Mouse (Mus musculus): ENCODE results near the gene Deup1. TPM values are rescaled to one million over a fixed set of nuclear protein-coding genes. Genes with fewer than 3 reads are reported as not detected.
"Not testable (repeated sequence)": the region's sequence is repeated elsewhere in the genome, so short reads cannot be mapped to it uniquely, and the experiment has no call there.

The Deup1 gene
- total RNA-seq, 2 experiments from 2014 or later = not detected

DNA sequence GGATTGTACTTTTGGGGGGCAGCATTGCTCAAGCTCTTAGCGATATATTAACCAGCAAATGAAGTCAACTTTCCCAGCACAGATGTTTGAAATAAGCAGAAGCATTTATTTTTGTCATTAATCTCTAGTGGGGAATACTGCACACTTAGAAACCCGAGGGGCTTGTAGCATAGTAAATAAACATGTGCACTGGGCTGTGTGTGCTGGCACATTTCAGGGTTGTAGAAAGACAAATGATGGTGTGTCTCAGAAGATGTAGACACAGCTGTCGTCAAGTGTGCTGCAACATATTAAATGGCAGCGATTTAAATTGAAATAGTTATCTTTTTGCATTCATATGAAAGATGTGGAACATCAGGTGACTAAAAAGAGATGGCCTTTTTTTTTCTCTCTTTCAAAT, 31.1 kb downstream of the Deup1 start:
- intact Hi-C loops (cut with DNase I) = no loop called here
- DNase-seq = no peak

- DNase-seq = no peak
- intact Hi-C loops (cut with DNase I) = no loop called here
These were observed 33.6 kb downstream of the Deup1 start for GRCm38 (mm10) chr9:15594148-15594547.

DNA sequence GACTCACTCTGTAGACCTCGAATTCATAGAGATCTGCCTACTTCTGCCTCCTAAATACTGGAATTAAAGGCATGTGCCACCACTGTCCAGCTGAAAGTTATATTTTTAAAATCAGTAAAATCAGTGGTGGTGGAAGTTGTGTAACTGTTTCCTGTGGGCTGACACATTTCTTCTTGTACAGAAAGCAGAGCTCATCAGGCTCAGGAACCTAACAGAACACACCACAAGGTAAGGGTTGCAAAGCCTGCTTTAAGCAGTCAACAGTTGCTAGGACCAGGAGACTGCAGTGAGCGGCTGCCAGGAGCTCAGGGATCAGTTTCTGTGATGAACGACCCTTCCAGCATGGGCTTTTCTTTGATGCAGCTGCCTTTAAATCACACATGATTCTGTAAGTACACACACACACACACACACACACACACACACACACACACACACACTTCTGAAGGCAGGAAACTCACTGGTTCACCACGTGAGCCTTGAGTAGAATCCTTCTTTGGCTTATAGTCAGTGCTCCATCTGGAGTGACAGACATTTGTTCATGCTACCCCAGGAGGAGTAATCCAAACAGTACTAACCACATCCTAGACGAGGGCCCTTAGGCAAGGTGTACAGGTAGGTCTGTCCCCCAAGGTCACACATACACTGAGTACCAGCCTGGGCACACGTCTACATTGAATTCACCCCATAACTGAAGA, 40.4 kb downstream of the Deup1 start:
- no peak for DNase-seq
- intact Hi-C loops (cut with DNase I) = no loop called here

- intact Hi-C loops (cut with DNase I) = no loop called here
- no peak for DNase-seq
These were observed 41.8 kb downstream of the Deup1 start for GRCm38 (mm10) chr9:15585956-15586355.

- intact Hi-C loops (cut with DNase I) = no loop called here
- no peak for DNase-seq
These were observed 43.5 kb downstream of the Deup1 start for GRCm38 (mm10) chr9:15584209-15584608.

- DNase-seq = no peak
- intact Hi-C loops (cut with DNase I) = no loop called here
These were observed 45.7 kb downstream of the Deup1 start for GRCm38 (mm10) chr9:15582026-15582425.

DNA sequence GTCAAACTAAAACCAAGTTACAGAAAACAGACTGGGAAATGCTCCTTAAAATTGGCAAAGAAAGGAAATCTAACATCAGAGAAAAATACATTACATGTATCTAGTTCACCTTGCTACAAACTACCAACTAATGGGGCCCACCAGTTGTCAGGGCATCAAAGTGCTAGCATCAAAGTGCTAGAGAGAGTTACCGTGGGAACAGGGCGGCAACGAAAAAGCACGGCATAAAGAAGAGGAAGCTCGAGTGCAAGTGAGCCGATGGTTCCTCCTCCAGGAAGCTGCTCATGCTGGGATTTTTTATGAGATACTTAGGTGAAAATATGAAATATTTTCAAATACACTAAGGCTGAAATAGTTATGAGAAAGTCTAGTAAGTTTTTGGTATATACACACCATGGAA, 47.6 kb downstream of the Deup1 start:
- intact Hi-C loops (cut with DNase I) = no loop called here
- no peak for DNase-seq

DNA sequence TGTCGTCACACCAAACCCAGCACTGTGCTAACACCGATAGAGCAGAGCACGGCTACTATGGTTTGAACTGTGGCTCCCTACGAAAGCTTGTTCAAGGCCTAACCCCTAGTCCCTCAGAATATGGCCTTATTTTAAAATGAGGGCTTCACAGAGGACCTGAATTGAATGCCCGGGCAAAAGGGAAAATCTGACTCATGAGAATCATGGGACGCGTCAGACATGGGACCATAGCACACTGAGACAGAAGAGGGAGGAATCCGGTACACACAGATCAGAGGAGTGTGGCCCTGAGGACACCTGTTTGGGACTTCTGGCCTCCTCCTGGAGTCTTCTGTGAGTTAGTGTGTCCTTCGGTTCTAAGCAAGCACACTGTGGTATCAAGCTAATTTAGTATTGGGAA, 48.8 kb downstream of the Deup1 start:
- intact Hi-C loops (cut with DNase I) = no loop called here
- DNase-seq = no peak

GRCm38 (mm10) chr9:15578427-15578826, 49.3 kb downstream of the Deup1 start:
- intact Hi-C loops (cut with DNase I) = no loop called here
- DNase-seq = no peak

DNA sequence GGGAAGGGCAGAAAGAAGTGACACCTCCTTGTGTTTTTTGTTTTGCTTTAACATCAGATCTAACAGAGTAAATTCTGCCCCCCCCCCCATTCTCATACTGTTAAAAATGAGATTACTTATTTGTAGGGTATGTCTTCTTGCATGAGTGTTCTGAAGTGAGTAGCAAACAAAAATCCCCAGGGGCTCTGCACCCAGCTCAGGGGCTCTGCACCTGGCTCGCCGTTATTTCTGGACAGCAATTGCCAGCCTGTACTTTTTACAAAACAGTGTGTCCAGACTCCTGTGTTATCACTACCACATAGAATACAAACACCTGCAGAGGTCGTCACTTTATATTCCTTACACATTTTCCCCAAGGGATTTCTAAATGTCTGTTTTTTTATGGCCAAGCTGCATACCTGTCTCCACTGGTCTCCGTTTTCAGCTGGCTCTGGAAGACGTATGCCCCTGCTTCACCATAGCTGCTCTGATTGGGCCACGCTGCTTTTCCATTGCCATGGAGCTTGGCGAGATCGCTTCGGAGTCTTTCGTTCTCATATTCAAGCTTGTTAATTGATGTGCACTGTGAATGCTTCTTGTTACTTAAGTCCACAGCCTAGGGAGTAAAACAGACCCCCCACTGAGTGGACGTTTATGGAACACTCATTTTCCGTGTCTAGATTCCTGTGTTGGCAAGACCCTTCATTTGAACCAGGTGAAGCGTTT, 52.8 kb downstream of the Deup1 start:
- intact Hi-C loops (cut with DNase I) = no loop called here
- no peak for DNase-seq

DNA sequence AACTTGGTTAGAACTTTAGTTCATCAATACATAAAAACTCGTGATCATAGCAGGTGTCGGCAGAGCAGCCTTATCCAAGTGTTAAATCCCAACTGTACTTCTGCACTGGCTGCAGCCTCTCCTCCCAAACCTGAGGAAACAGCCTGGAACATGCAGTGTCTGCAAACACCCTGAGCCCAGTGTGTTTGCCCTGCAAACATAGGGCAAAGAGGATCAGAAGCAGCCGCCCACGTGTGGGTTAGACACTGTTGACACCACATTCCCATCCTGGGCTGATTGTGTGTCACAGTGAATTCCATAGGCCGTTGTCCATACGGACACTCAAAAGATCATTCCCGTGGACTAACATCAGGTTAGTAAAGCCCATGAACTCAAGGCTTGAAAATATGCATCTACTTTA, 65.4 kb downstream of the Deup1 start:
- DNase-seq = no peak
- intact Hi-C loops (cut with DNase I) = no loop called here

GRCm38 (mm10) chr9:15560451-15560850, 67.3 kb downstream of the Deup1 start:
- no peak for DNase-seq
- intact Hi-C loops (cut with DNase I) = no loop called here

DNA sequence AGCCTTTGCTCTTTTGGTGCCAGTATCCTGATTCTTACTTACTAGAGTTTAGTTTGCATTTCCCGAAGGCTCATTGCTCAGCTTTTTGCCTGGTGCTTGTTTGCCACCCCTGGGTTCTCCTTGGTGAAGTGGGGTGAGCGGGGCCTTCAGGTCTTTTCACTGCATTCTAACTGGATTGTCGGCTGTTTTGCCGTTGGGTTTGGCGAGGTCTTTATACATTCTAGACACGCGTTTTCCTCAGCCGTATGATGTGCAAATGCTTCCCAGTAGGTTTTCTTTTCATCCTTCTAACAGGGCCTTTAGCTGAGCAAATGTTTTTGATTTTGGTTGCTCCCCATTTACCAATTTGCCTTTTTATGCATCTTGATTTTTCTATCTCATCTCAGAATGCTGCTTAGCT, 74.4 kb downstream of the Deup1 start:
- intact Hi-C loops (cut with DNase I) = no loop called here

DNA sequence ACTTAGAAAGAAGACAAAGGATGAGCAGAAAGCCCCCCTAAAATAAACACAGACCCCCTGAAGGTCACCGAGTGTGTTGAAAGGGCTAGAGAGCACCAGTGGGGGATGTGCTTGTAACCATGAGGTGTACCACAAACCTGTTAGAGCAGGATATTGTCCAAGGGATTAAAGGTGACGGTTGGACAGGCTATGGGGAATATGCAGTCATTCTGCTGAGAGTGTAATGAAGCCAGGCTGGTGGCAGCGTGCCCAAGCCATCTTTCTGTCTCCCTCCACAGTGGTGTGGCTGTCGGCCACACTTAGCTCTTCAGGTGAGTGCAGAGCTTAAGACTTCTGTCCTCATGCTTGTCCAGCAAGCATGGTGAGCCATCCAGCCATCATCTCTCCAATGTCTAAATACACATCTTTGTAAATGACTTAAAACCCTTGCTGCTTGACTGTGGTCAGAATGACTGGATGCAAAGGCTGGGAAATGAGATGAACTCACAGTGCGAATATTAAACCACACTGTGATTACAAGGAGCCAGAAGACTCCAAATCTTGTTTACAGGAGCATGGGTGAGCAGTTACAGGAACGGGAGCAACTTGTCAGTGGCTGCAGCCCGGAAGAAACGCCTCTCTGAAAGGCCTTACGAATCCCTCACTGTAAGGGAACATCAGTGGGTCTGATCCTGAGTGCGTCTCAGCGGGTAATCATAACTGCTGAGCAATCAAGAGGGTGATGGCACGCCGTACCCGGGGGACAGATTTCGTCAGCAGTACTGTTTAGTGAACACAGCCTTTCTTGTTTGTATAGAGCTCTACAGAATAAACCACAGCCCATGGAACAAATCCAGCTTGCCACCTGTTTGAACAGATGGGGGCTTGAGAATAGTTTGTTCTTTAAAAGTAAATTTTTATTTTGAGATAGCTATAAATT, 75.5 kb downstream of the Deup1 start:
- intact Hi-C loops (cut with DNase I) = no loop called here
- DNase-seq = no peak

More for the DNA sequence above, 74.4 kb downstream of the Deup1 start:
- DNase-seq = no peak

DNA sequence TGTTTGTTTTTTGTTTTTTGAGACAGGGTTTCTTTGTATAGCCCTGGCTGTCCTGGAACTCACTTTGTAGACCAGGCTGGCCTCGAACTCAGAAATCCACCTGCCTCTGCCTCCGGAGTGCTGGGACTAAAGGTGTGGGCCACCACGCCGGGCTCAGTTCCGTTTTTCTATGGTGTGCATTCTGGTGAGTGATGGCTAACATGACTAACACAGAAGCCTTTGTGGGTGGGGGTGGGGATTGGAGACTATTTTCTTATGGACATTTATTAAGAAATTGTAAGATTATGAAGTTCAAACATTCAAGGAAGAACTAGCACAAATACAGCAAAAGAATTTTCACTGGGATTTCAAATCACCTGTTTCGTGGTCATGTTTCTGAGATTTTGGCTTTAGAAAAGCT, 76.7 kb downstream of the Deup1 start:
- DNase-seq; intact Hi-C loops (cut with DNase I): not testable (repeated sequence)

GRCm38 (mm10) chr9:15550461-15550961, 77.2 kb downstream of the Deup1 start:
- intact Hi-C loops (cut with DNase I) = no loop called here

DNA sequence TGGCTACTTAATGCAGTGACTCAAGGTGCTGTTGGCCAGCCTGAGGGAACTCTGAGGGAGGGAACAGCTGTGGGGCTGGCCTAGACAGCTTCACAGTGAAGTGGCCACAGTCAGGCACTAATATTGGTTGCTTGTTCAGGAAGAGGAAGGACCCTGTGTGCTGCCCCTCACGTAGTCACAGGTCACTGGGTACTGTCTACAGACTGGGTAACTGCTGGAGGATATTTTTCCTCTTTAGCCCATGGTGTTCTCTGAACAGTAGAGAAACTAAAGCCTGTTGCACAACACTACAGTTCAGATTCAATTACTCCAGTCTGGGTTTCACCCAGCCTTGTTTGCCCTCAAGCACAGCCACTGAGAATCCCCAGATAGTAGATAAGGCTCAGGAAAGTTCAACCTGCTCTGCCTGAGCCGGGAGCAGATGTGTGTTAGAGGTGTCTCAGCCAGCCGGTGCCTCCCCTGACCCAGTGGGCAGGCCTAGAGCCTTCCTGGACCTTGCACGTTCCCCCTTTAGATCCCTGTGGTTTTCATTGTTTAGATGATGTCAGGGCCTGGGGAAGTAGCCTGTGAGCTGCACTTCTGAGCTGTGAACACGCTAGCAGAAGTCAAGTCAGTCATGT, 85.9 kb downstream of the Deup1 start:
- intact Hi-C loops (cut with DNase I) = no loop called here
- DNase-seq = no peak

More at GRCm38 (mm10) chr9:15550461-15550961, 77.2 kb downstream of the Deup1 start:
- DNase-seq = no peak

DNA sequence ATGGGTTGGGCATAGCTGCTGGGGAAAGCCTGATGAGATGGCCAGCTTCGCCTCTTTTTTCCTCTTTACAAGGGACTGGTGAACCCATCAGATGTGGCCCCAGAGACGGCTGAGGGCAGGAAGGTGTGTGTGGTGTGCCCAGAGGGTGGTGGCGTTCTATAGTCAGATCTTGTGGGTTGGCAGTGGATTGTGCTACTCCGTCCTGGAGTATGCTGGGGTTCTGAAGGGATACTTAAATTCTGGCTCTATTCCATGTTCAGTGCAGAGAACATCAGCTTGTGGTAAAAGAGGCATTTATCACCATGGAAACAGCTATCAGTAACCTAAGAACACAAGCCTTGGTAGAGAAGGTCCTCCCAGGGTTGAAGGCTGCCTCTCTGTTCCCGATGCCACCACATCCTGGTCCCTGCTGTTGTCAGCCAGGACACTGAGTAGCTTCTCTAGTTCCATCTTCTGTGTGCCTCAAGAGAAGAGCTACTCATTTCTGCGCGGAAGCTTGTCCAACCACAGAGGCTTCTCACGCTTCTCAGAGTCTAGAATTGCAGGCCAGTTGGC, 88.7 kb downstream of the Deup1 start:
- intact Hi-C loops (cut with DNase I) = no loop called here

DNA sequence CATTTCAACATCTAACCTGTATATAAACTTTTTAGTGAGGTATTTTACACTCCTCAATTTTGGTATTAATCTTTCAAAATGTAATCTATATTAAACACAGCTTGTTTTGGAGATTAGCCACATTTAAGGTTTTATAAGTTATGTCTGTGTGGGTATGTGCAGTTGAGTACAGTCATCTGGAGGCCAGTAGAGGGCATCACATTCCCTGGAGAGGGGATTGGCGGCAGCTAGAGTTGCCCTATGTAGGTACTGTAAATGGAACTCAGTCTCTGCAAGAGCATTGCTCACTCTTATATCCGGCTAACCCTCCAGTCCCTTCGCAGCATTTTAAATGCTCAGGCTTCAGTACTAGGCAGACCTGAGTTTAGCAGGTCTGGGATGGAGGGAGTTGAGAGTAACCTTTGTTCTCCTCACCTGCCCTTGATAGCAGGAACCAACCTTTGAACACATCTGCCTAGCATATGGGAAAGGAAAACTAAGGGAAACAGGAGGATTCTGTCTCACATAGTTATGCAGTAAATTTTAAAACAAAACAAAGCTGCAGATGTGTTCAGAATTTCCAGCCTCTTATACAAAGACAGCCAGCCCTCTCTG, 90.2 kb downstream of the Deup1 start:
- intact Hi-C loops (cut with DNase I) = no loop called here

More for the DNA sequence above, 88.7 kb downstream of the Deup1 start:
- no peak for DNase-seq

More for the DNA sequence above, 90.2 kb downstream of the Deup1 start:
- no peak for DNase-seq
